ENCODE assay signal across 20 mouse cellular contexts in the genomic region with DNA sequence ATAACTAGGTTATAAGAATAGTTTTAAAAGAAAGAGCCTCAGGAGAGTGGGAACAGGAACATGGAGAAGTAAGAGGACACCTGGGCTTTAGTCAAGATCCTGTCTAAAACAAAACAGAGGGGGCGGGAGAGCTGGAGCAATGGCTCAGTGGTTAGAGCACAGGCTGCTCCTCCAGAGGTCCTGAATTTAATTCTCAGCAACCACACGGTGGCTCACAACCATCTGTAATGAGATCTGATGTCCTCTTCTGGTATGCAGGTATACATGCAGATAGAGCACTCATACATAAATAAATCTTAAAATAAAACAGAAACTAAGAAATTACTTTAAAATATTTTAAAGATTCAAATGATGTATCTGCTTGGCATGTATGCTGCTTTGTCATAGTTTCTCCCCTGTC. TPM values are rescaled to one million over a fixed set of nuclear protein-coding genes. Genes with fewer than 3 reads are reported as not detected.
DNase-seq lines count a peak whose midpoint lies in the region; ATAC-seq and TF ChIP-seq lines count a peak whose summit lies in the region.
"Had no signal": no experiment of that assay in that cellular context is flagged by ENCODE, and none has a peak within 500 bp of the region (broad histone marks: within the 10 kb centered on the region; RNA-seq: fewer than 3 reads in every experiment).

No protein-coding gene starts in this region.

- H3K4me1 ChIP-seq in heart, adult 2 months (ENCODE audit: control insufficient read depth, insufficient read depth, low read length): peaks cover 8% of the 10 kb centered on the region
- peaks cover 35% of the 10 kb centered on the region for H3K4me1 ChIP-seq in lung, embryonic 16.5 days (replicated peaks; ENCODE audit: control insufficient read depth, insufficient read depth, low read length)
- peaks cover 29% of the 10 kb centered on the region for H3K4me1 ChIP-seq in embryonic fibroblast, embryonic 13.5 days (ENCODE audit: control insufficient read depth, insufficient read depth, low read length)

- TF ChIP-seq CTCF in heart, adult 2 months (IDR thresholded peaks at IDR 0.05): peak; percentile 34; the same call in 1 of the 2 replicates
- no peak for TF ChIP-seq CTCF in embryonic fibroblast, embryonic 13.5 days (IDR thresholded peaks at IDR 0.05; ENCODE audit: borderline replicate concordance, insufficient read depth, low read length)

- no peak for DNase-seq in heart, adult 2 months
- DNase-seq in heart, postnatal 36 days: no peak
- DNase-seq in lung, postnatal 36 days: no peak
- DNase-seq in CD4-positive, CD25-positive, alpha-beta regulatory T cell, adult 2 months (ENCODE audit: low read depth, low spot score): peak; percentile 52
- no peak for DNase-seq in adrenal gland, postnatal 4 days (ENCODE audit: low spot score in 2 of 2)
- DNase-seq in cerebellum, adult 11-12 months: no peak
- DNase-seq: adrenal gland, postnatal 14 days; cerebellum, adult 9-10 months; kidney, adult 11 months; liver; right cerebral cortex, postnatal 14 days had no signal

- intact Hi-C loops in heart, adult 2 months (cut with DNase I): loop anchor here (5.0 kb wide), 1 partner anchor 440 kb away; no protein-coding TSS in a partner anchor
- intact Hi-C loops in heart, postnatal 36 days (cut with DNase I): no loop called here

- H3K27me3 ChIP-seq in heart, adult 2 months (ENCODE audit: control insufficient read depth, insufficient read depth, low read length): no peaks in the 10 kb centered on the region
- H3K27me3 ChIP-seq in lung, embryonic 16.5 days (ENCODE audit: control insufficient read depth, insufficient read depth, low read depth, low read length): no peaks in the 10 kb centered on the region
- H3K27me3 ChIP-seq: embryonic facial prominence, embryonic 12.5 days; forebrain, embryonic 13.5 days had no signal

- H3K4me2 ChIP-seq in lung, embryonic 16.5 days (ENCODE audit: low read depth, low read length): no peak overlapping the region
- H3K4me2 ChIP-seq: embryonic facial prominence, embryonic 12.5 days; forebrain, embryonic 13.5 days; heart, embryonic 11.5 days had no signal

- WGBS in heart, adult 2 months: 64% methylated on average over 2 of the region's 2 CpGs
- WGBS in lung, embryonic 16.5 days: 64% methylated on average over 2 of the region's 2 CpGs

- ATAC-seq in lung, embryonic 16.5 days (ENCODE audit: low read depth): no peak
- ATAC-seq: forebrain, embryonic 13.5 days; hindbrain, embryonic 16.5 days had no signal

- H3K27ac ChIP-seq in heart, adult 2 months: no peak overlapping the region
- peak overlapping the region; percentile 90 for H3K27ac ChIP-seq in lung, embryonic 16.5 days (ENCODE audit: low read length)
- peak overlapping the region; percentile 100 for H3K27ac ChIP-seq in embryonic fibroblast, embryonic 13.5 days (ENCODE audit: insufficient read depth, low read length)
- H3K27ac ChIP-seq: forebrain, embryonic 13.5 days; hindbrain, embryonic 10.5 days; limb, embryonic 10.5 days; midbrain, embryonic 10.5 days had no signal

- TF ChIP-seq EP300 in heart, adult 2 months (IDR thresholded peaks at IDR 0.05; ENCODE audit: insufficient read depth, low read depth, low read length): no peak

- no peak overlapping the region for H3K9ac ChIP-seq in heart, adult 2 months (ENCODE audit: low read depth, low read length)
- H3K9ac ChIP-seq in lung, embryonic 16.5 days (ENCODE audit: low read length): no peak overlapping the region
- H3K9ac ChIP-seq: embryonic facial prominence, embryonic 12.5 days; forebrain, embryonic 13.5 days had no signal

- no peak for TF ChIP-seq POLR2A in heart, adult 2 months (IDR thresholded peaks at IDR 0.05; ENCODE audit: insufficient read depth, low read depth, low read length)
- no peak for TF ChIP-seq POLR2A in embryonic fibroblast, embryonic 13.5 days (IDR thresholded peaks at IDR 0.05; ENCODE audit: low read depth, low read length)

- H3K79me2 ChIP-seq in heart, adult 2 months (replicated peaks; ENCODE audit: control insufficient read depth, insufficient read depth, low read length): no peaks in the 10 kb centered on the region

- H3K4me3 ChIP-seq in heart, adult 2 months: no peak overlapping the region
- H3K4me3 ChIP-seq in lung, embryonic 16.5 days (ENCODE audit: low read length): no peak overlapping the region
- H3K4me3 ChIP-seq in embryonic fibroblast, embryonic 13.5 days (ENCODE audit: insufficient read depth, low read length): no peak overlapping the region
- H3K4me3 ChIP-seq: embryonic facial prominence, embryonic 12.5 days; forebrain, embryonic 13.5 days; hindbrain, embryonic 10.5 days; limb, embryonic 10.5 days; midbrain, embryonic 10.5 days had no signal

- no peaks in the 10 kb centered on the region for H3K36me3 ChIP-seq in heart, adult 2 months (ENCODE audit: control insufficient read depth, insufficient read depth, low read length)
- no peaks in the 10 kb centered on the region for H3K36me3 ChIP-seq in lung, embryonic 16.5 days (ENCODE audit: control insufficient read depth, insufficient read depth, low read length)
- H3K36me3 ChIP-seq: embryonic facial prominence, embryonic 12.5 days; hindbrain, embryonic 10.5 days; limb, embryonic 10.5 days; midbrain, embryonic 10.5 days had no signal

- H3K9me3 ChIP-seq in lung, embryonic 16.5 days (ENCODE audit: control insufficient read depth, low read length): no peaks in the 10 kb centered on the region
- H3K9me3 ChIP-seq: embryonic facial prominence, embryonic 12.5 days; forebrain, embryonic 13.5 days; hindbrain, embryonic 10.5 days; limb, embryonic 10.5 days; midbrain, embryonic 10.5 days had no signal

RNA-seq across cellular contexts. Expression of a gene that starts 27.8 kb away (rescaled TPM):
- 1 to 10 TPM; 5.7 to 6.2 TPM for total RNA-seq in heart, adult 2 months (2021)
- 4.7 and 8.3 TPM in 2 replicates for polyA plus RNA-seq in heart, adult 2 months (2012; rRNA removed)
- total RNA-seq in heart, postnatal 36 days (2021): 1 to 10 TPM; 6.2 to 6.7 TPM
- polyA plus RNA-seq in lung, embryonic 16.5 days (2015; fragmentation: Nextera tagmentation; extraction: Ambion mirVana): 13.3 and 14.0 TPM in 2 replicates
- polyA plus RNA-seq in embryonic fibroblast, embryonic 13.5 days (2011; ENCODE audit: insufficient read length, low read depth, missing spikeins): 6.4 and 8.2 TPM in 2 replicates
- total RNA-seq in adrenal gland, postnatal 4 days (2021): 1 to 10 TPM; 6.3 to 7.5 TPM

RNA-seq across cellular contexts. Expression of a gene that starts 28.0 kb away (rescaled TPM):
- total RNA-seq in heart, adult 2 months (2021): 10 to 100 TPM; 18.3 to 22.4 TPM
- polyA plus RNA-seq in heart, adult 2 months (2012; rRNA removed): 6.4 and 8.1 TPM in 2 replicates
- 10 to 100 TPM; 19.3 to 23.2 TPM for total RNA-seq in heart, postnatal 36 days (2021)
- polyA plus RNA-seq in lung, embryonic 16.5 days (2015; fragmentation: Nextera tagmentation; extraction: Ambion mirVana): 56.4 and 62.1 TPM in 2 replicates
- 70.3 and 71.4 TPM in 2 replicates for polyA plus RNA-seq in embryonic fibroblast, embryonic 13.5 days (2011; ENCODE audit: insufficient read length, low read depth, missing spikeins)
- 10 to 100 TPM; 50.5 to 53.2 TPM for total RNA-seq in adrenal gland, postnatal 4 days (2021)
